Mouse (Mus musculus) intestine, embryonic 15.5 days (tissue): ENCODE measurements around the gene Klf16. TPM values are rescaled to one million over a fixed set of nuclear protein-coding genes. Genes with fewer than 3 reads are reported as not detected.

Experiments used
- ATAC-seq: fragments of 200-750 bp; cut with Nextera tagmentation; 2 replicates; pipeline ENCODE4 v1.8.0; 2017; ENCODE audit warnings: moderate TSS enrichment, moderate library complexity
- H3K27ac ChIP-seq: fragments of 300-500 bp; sonication (generic); 2 replicates; pipeline ENCODE4 v1.5.1; 2015; ENCODE audit warnings: mild to moderate bottlenecking, inconsistent platforms
- H3K27me3 ChIP-seq: fragments of 300-500 bp; sonication (generic); replicated peaks from 2 replicates; pipeline ENCODE4 v1.6.1; 2015; ENCODE audit warnings: inconsistent platforms
- H3K36me3 ChIP-seq: fragments of 300-500 bp; sonication (generic); 2 replicates; pipeline ENCODE4 v1.6.1; 2015; ENCODE audit warnings: inconsistent platforms
- H3K4me1 ChIP-seq: fragments of 300-500 bp; sonication (generic); replicated peaks from 2 replicates; pipeline ENCODE4 v1.6.1; 2015; ENCODE audit warnings: inconsistent platforms
- H3K4me2 ChIP-seq: fragments of 300-500 bp; sonication (generic); replicated peaks from 2 replicates; pipeline ENCODE4 v1.6.1; 2015; ENCODE audit warnings: mild to moderate bottlenecking, inconsistent platforms
- H3K4me3 ChIP-seq: fragments of 300-500 bp; sonication (generic); replicated peaks from 2 replicates; pipeline ENCODE4 v1.5.1; 2015; ENCODE audit warnings: inconsistent platforms
- H3K9ac ChIP-seq: fragments of 300-500 bp; sonication (generic); 2 replicates; pipeline ENCODE4 v1.6.1; 2015; ENCODE audit warnings: inconsistent platforms
- H3K9me3 ChIP-seq: fragments of 300-500 bp; sonication (generic); 2 replicates; pipeline ENCODE4 v1.6.1; 2016; ENCODE audit warnings: inconsistent platforms
- WGBS: fragments of 180-500 bp; shearing (Covaris S2); methylation state at CpG from one replicate; pipeline ENCODE4 v1.1.7; 2015; 5-methylcytosine and 5-hydroxymethylcytosine counted together
- polyA plus RNA-seq: library from polyadenylated mRNA; unstranded; fragments of >200 nt; fragmentation: Nextera tagmentation; extraction: Ambion mirVana; gene quantifications from 2 replicates; pipeline ENCODE4 v1.2.1, GENCODE M21; 2015

The Klf16 gene
- polyA plus RNA-seq, 1 experiment from 2014 or later: 8.3 TPM

- Histone ChIP-seq H3K4me1 (peaks cover 48% of the 10 kb centered on the region), H3K36me3 (0 out of 2 replicates have a peak, but pooled peaks cover 2% of the 10 kb centered on the region), H3K27ac (no peak overlapping the region), H3K4me3 (no peak overlapping the region), H3K4me2 (no peak overlapping the region), H3K9me3 (no peaks in the 10 kb centered on the region), H3K9ac (no peak overlapping the region), H3K27me3 (no peaks in the 10 kb centered on the region)
- WGBS: 94% methylated on average over 29 of the region's 29 CpGs
- ATAC-seq: no peak
Observed at GRCm38 (mm10) chr10:80568876-80569275, 8.2 kb downstream of the Klf16 start.

GRCm38 (mm10) chr10:80566375-80567092 lies 10.6 kb downstream of the Klf16 start:
- Histone ChIP-seq H3K36me3 (0 out of 2 replicates have a peak, but pooled peaks cover 2% of the 10 kb centered on the region), H3K4me1 (peaks cover 29% of the 10 kb centered on the region), H3K9me3 (no peaks in the 10 kb centered on the region), H3K4me2 (no peak overlapping the region), H3K9ac (no peak overlapping the region), H3K27me3 (no peaks in the 10 kb centered on the region), H3K4me3 (0 out of 2 replicates have a peak overlapping the region, but pooled peaks have one; percentile 1), H3K27ac (no peak overlapping the region)
- peak; percentile 40; the same call in 1 of the 2 replicates for ATAC-seq
- 29% methylated on average over 17 of the region's 17 CpGs for WGBS

GRCm38 (mm10) chr10:80561116-80561944 lies 15.8 kb downstream of the Klf16 start, which contains the start of gene Rexo1:
Rexo1 (minus strand) TSS chr10:80561560.
- peaks cover 29% of the 10 kb centered on the region for H3K4me1 ChIP-seq
- H3K9ac ChIP-seq: peak within 1 kb of the TSS; percentile 96
- H3K4me2 ChIP-seq: peak within 1 kb of the TSS; percentile 76
- no peaks in the 10 kb centered on the region for H3K36me3 ChIP-seq
- H3K27ac ChIP-seq: peak within 1 kb of the TSS; percentile 86
- peak within 1 kb of the TSS; percentile 98 for H3K4me3 ChIP-seq
- H3K27me3 ChIP-seq: no peaks in the 10 kb centered on the region
- under 1% methylated on average over 72 of the region's 72 CpGs for WGBS
- peak; percentile 91 for ATAC-seq
- no peaks in the 10 kb centered on the region for H3K9me3 ChIP-seq

GRCm38 (mm10) chr10:80560621-80561020 lies 16.5 kb downstream of the Klf16 start:
- peak overlapping the region; percentile 76 for H3K4me2 ChIP-seq
- ATAC-seq: peak; percentile 35
- H3K9ac ChIP-seq: peak overlapping the region; percentile 96
- H3K9me3 ChIP-seq: no peaks in the 10 kb centered on the region
- no peaks in the 10 kb centered on the region for H3K27me3 ChIP-seq
- H3K4me1 ChIP-seq: peaks cover 29% of the 10 kb centered on the region
- no peaks in the 10 kb centered on the region for H3K36me3 ChIP-seq
- WGBS: under 1% methylated on average over 13 of the region's 13 CpGs
- H3K27ac ChIP-seq: peak overlapping the region; percentile 86
- H3K4me3 ChIP-seq: peak overlapping the region; percentile 98

GRCm38 (mm10) chr10:80559431-80559830 lies 17.7 kb downstream of the Klf16 start:
- H3K4me1 ChIP-seq: peaks cover 32% of the 10 kb centered on the region
- no peak overlapping the region for H3K27ac ChIP-seq
- 91% methylated on average over 7 of the region's 7 CpGs for WGBS
- no peaks in the 10 kb centered on the region for H3K27me3 ChIP-seq
- no peaks in the 10 kb centered on the region for H3K9me3 ChIP-seq
- ATAC-seq: no peak
- no peak overlapping the region for H3K4me3 ChIP-seq
- H3K4me2 ChIP-seq: peak overlapping the region; percentile 36
- no peak overlapping the region for H3K9ac ChIP-seq
- H3K36me3 ChIP-seq: no peaks in the 10 kb centered on the region

GRCm38 (mm10) chr10:80557346-80557965 lies 19.7 kb downstream of the Klf16 start:
- H3K4me2 ChIP-seq: no peak overlapping the region
- peaks cover 48% of the 10 kb centered on the region for H3K4me1 ChIP-seq
- H3K9ac ChIP-seq: no peak overlapping the region
- WGBS: 43% methylated on average over 5 of the region's 5 CpGs
- no peaks in the 10 kb centered on the region for H3K27me3 ChIP-seq
- no peak for ATAC-seq
- H3K36me3 ChIP-seq: no peaks in the 10 kb centered on the region
- H3K9me3 ChIP-seq: no peaks in the 10 kb centered on the region
- H3K4me3 ChIP-seq: no peak overlapping the region
- H3K27ac ChIP-seq: no peak overlapping the region

GRCm38 (mm10) chr10:80553997-80554396 lies 23.1 kb downstream of the Klf16 start:
- H3K4me1 ChIP-seq: peaks cover 33% of the 10 kb centered on the region
- no peaks in the 10 kb centered on the region for H3K9me3 ChIP-seq
- H3K27ac ChIP-seq: no peak overlapping the region
- H3K36me3 ChIP-seq: peaks cover 12% of the 10 kb centered on the region; the same call in 1 of the 2 replicates
- H3K27me3 ChIP-seq: no peaks in the 10 kb centered on the region
- no peak overlapping the region for H3K9ac ChIP-seq
- 86% methylated on average over 6 of the region's 6 CpGs for WGBS
- no peak for ATAC-seq
- no peak overlapping the region for H3K4me2 ChIP-seq
- H3K4me3 ChIP-seq: no peak overlapping the region

GRCm38 (mm10) chr10:80553575-80553974 lies 23.5 kb downstream of the Klf16 start:
- WGBS: 70% methylated on average over 8 of the region's 8 CpGs
- no peak overlapping the region for H3K27ac ChIP-seq
- no peak overlapping the region for H3K4me3 ChIP-seq
- ATAC-seq: peak; percentile 46; the same call in 1 of the 2 replicates
- no peak overlapping the region for H3K4me2 ChIP-seq
- H3K9me3 ChIP-seq: no peaks in the 10 kb centered on the region
- H3K27me3 ChIP-seq: no peaks in the 10 kb centered on the region
- peaks cover 13% of the 10 kb centered on the region; the same call in 1 of the 2 replicates for H3K36me3 ChIP-seq
- H3K9ac ChIP-seq: no peak overlapping the region
- peaks cover 33% of the 10 kb centered on the region for H3K4me1 ChIP-seq

- Histone ChIP-seq H3K4me1 (peaks cover 22% of the 10 kb centered on the region), H3K27me3 (no peaks in the 10 kb centered on the region), H3K4me3 (no peak overlapping the region), H3K36me3 (peaks cover 17% of the 10 kb centered on the region; the same call in 1 of the 2 replicates), H3K4me2 (no peak overlapping the region), H3K27ac (no peak overlapping the region), H3K9me3 (no peaks in the 10 kb centered on the region), H3K9ac (no peak overlapping the region)
- ATAC-seq: no peak
- 61% methylated on average over 9 of the region's 9 CpGs for WGBS
Observed at GRCm38 (mm10) chr10:80552364-80552763, 24.8 kb downstream of the Klf16 start.

- ATAC-seq: no peak
- peaks cover 41% of the 10 kb centered on the region for H3K36me3 ChIP-seq
- peaks cover 16% of the 10 kb centered on the region for H3K4me1 ChIP-seq
- H3K9me3 ChIP-seq: no peaks in the 10 kb centered on the region
- H3K9ac ChIP-seq: no peak overlapping the region
- H3K4me3 ChIP-seq: no peak overlapping the region
- H3K27me3 ChIP-seq: no peaks in the 10 kb centered on the region
- H3K4me2 ChIP-seq: no peak overlapping the region
- WGBS: 91% methylated on average over 21 of the region's 21 CpGs
- H3K27ac ChIP-seq: no peak overlapping the region
Observed at GRCm38 (mm10) chr10:80549279-80549678, 27.8 kb downstream of the Klf16 start.

GRCm38 (mm10) chr10:80548428-80549006 lies 28.6 kb downstream of the Klf16 start:
- Histone ChIP-seq H3K9me3 (no peaks in the 10 kb centered on the region), H3K36me3 (peaks cover 48% of the 10 kb centered on the region), H3K4me2 (no peak overlapping the region), H3K4me1 (peaks cover 9% of the 10 kb centered on the region; the same call in 1 of the 2 replicates), H3K9ac (no peak overlapping the region), H3K27me3 (no peaks in the 10 kb centered on the region), H3K4me3 (no peak overlapping the region), H3K27ac (no peak overlapping the region)
- ATAC-seq: peak; percentile 48; the same call in 1 of the 2 replicates
- 69% methylated on average over 10 of the region's 10 CpGs for WGBS
